Mouse (Mus musculus) lung, postnatal 0 days (tissue): ENCODE data around the gene Synj2.

Experiments used
- CTCF ChIP-seq: IDR thresholded peaks from 2 replicates; pipeline ENCODE4 v1.5.1; 2016; ENCODE audit warnings: antibody characterized with exemption, mild to moderate bottlenecking
- EP300 ChIP-seq: IDR thresholded peaks from 2 replicates; pipeline ENCODE4 v1.6.1; 2016; ENCODE audit warnings: antibody characterized with exemption, mild to moderate bottlenecking, control low read depth

DNA sequence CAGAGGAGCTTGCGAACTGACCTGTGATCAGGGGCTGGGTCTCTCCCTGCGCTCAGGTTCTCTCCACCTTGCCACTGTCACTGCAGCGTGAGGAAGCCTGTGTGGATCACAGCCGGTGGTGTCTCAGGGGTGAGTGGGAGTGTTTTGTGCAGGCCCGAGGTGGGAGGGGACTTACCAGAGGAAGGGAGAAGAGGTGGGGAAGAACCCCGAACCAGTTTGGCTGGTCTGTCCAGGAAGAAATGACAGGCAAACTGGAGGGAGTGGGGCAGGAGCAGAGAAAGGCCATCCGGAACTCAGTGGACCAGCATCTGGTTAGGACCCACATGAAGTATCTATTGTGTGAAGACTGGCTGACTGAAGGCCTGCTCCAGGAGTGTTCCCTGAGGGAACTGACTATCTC lies 18.0 kb downstream of the Synj2 start:
- TF ChIP-seq CTCF (no peak), EP300 (no peak)
